Mouse (Mus musculus) limb, embryonic 12.5 days (tissue): ENCODE measurements around the gene Nr2c2ap. TPM values are rescaled to one million over a fixed set of nuclear protein-coding genes. Genes with fewer than 3 reads are reported as not detected.
A peak's percentile ranks its signal among the peaks of the same experiment; 100 is the strongest.

Source experiments
- ATAC-seq: fragments of 200-750 bp; cut with Nextera tagmentation; 2 replicates; pipeline ENCODE4 v1.8.0; 2017; ENCODE audit warnings: low read depth, moderate TSS enrichment; ENCODE audit not compliant: insufficient number of reproducible peaks, insufficient read depth, low FRiP score, low TSS enrichment
- H3K27ac ChIP-seq: fragments of 300-500 bp; sonication (generic); 2 replicates; pipeline ENCODE4 v1.5.1; 2016; ENCODE audit warnings: mild to moderate bottlenecking, moderate library complexity
- H3K27me3 ChIP-seq: fragments of 300-500 bp; sonication (generic); 2 replicates; pipeline ENCODE4 v1.6.1; 2016; ENCODE audit warnings: mild to moderate bottlenecking, moderate library complexity
- H3K36me3 ChIP-seq: fragments of 300-500 bp; sonication (generic); 2 replicates; pipeline ENCODE4 v1.6.1; 2016; ENCODE audit warnings: mild to moderate bottlenecking, moderate library complexity
- H3K4me1 ChIP-seq: fragments of 300-500 bp; sonication (generic); replicated peaks from 2 replicates; pipeline ENCODE4 v1.6.1; 2016
- H3K4me2 ChIP-seq: fragments of 300-500 bp; sonication (generic); 2 replicates; pipeline ENCODE4 v1.6.1; 2016; ENCODE audit warnings: mild to moderate bottlenecking, moderate library complexity
- H3K4me3 ChIP-seq: fragments of 300-500 bp; sonication (generic); replicated peaks from 2 replicates; pipeline ENCODE4 v1.5.1; 2016; ENCODE audit warnings: mild to moderate bottlenecking
- H3K9ac ChIP-seq: fragments of 300-500 bp; sonication (generic); replicated peaks from 2 replicates; pipeline ENCODE4 v1.6.1; 2016; ENCODE audit warnings: mild to moderate bottlenecking, moderate library complexity
- H3K9me3 ChIP-seq: fragments of 300-500 bp; sonication (generic); 2 replicates; pipeline ENCODE4 v1.6.1; 2016; ENCODE audit warnings: mild to moderate bottlenecking, moderate library complexity
- WGBS: fragments of 180-500 bp; shearing (Covaris S2); methylation state at CpG from one replicate; pipeline ENCODE4 v1.1.7; 2016; 5-methylcytosine and 5-hydroxymethylcytosine counted together
- polyA plus RNA-seq: library from polyadenylated mRNA; unstranded; fragments of >200 nt; fragmentation: Nextera tagmentation; extraction: Ambion mirVana; gene quantifications from 2 replicates; pipeline ENCODE4 v1.2.1, GENCODE M21; 2016

Nr2c2ap gene
- polyA plus RNA-seq, 1 experiment from 2014 or later: 21.4 TPM

DNA sequence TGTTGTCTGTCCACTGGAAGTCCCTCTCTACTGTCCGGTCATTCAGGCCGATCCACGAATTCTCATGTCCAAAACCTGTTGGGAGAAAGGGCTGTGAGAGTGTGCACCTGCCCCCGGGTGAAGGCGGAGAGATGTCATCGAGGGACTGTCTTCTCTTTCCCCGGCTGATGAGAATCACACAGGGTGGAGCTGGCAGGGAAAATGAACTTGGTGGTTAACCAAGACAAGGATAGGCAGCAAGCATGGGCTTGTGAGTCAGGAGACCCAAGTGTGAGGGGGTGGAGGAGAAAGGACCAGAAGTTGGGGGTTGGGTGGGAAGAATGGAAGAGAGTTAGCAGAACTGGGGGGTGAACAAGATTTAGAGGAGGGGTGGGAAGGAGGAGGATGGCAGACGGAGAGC lies 30.9 kb upstream of the Nr2c2ap start:
- peaks cover 5% of the 10 kb centered on the region; the same call in 1 of the 2 replicates for H3K9me3 ChIP-seq
- ATAC-seq: no peak
- H3K9ac ChIP-seq: 0 out of 2 replicates have a peak overlapping the region, but pooled peaks have one; percentile 0
- no peak overlapping the region for H3K27ac ChIP-seq
- H3K4me1 ChIP-seq: no peaks in the 10 kb centered on the region
- H3K36me3 ChIP-seq: no peaks in the 10 kb centered on the region
- no peak overlapping the region for H3K4me2 ChIP-seq
- peaks cover 21% of the 10 kb centered on the region for H3K27me3 ChIP-seq
- no peak overlapping the region for H3K4me3 ChIP-seq
- WGBS: 84% methylated on average over 8 of the region's 8 CpGs

GRCm38 (mm10) chr8:70104506-70104905 lies 26.6 kb upstream of the Nr2c2ap start:
- no peak overlapping the region for H3K9ac ChIP-seq
- no peak overlapping the region for H3K4me3 ChIP-seq
- H3K4me2 ChIP-seq: no peak overlapping the region
- no peaks in the 10 kb centered on the region for H3K9me3 ChIP-seq
- ATAC-seq: no peak
- H3K36me3 ChIP-seq: no peaks in the 10 kb centered on the region
- H3K27ac ChIP-seq: no peak overlapping the region
- H3K4me1 ChIP-seq: no peaks in the 10 kb centered on the region
- H3K27me3 ChIP-seq: peaks cover 43% of the 10 kb centered on the region
- 20% methylated on average over 6 of the region's 6 CpGs for WGBS

DNA sequence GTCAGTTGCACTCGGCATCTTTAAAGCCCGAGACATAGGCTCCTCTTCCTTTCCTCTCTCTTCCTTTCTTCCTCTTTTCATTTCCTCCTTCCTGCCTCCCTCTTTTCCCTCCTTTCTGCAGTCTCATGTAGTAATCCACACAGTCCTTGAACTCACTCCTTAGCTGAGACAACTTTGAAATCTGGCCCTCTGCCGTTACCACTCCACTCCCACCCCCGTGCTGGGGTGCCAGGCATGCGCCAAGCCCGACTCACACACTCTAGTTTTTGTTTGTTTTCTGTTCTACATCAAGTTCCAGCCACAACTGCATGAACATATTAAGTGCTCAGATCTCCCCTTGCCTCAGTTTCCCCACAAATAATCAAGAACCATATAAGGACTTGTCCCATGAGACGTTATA lies 26.2 kb upstream of the Nr2c2ap start:
- Histone ChIP-seq H3K4me1 (no peaks in the 10 kb centered on the region), H3K27ac (no peak overlapping the region), H3K9me3 (no peaks in the 10 kb centered on the region), H3K36me3 (no peaks in the 10 kb centered on the region), H3K9ac (no peak overlapping the region), H3K4me2 (no peak overlapping the region), H3K27me3 (peaks cover 43% of the 10 kb centered on the region), H3K4me3 (no peak overlapping the region)
- no peak for ATAC-seq
- WGBS: 81% methylated on average over 7 of the region's 7 CpGs

DNA sequence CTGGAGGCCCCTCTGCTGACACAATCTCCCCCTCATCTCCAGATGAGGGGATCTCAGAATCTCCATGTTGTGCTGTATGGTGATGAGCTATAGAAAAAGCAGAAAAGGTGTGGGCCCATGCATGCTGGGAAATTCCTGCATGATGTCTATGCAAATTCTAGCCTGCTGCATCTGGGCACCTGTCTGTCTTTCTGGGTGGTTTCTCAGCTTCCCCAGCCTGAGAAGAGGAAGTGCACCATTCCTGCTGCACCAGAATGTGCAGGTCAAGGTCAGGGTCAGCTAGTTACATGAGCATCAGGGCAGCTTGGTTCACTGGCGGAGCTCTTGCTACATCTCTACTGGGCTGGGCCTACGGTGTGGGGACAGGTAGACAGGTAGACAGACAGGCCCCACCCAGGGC lies 20.7 kb upstream of the Nr2c2ap start:
- no peak for ATAC-seq
- WGBS: 82% methylated on average over 2 of the region's 2 CpGs

GRCm38 (mm10) chr8:70111192-70111795 lies 19.8 kb upstream of the Nr2c2ap start:
- Histone ChIP-seq H3K36me3 (no peaks in the 10 kb centered on the region), H3K4me1 (peaks cover 6% of the 10 kb centered on the region), H3K9ac (no peak overlapping the region), H3K27ac (no peak overlapping the region), H3K4me2 (peak overlapping the region; percentile 24), H3K9me3 (no peaks in the 10 kb centered on the region), H3K4me3 (0 out of 2 replicates have a peak overlapping the region, but pooled peaks have one; percentile 13), H3K27me3 (peaks cover 92% of the 10 kb centered on the region)
- ATAC-seq: no peak
- 47% methylated on average over 23 of the region's 23 CpGs for WGBS

More for the DNA sequence above, 20.7 kb upstream of the Nr2c2ap start:
- H3K4me3 ChIP-seq: no peak overlapping the region
- H3K4me1 ChIP-seq: peaks cover 6% of the 10 kb centered on the region
- peaks cover 89% of the 10 kb centered on the region for H3K27me3 ChIP-seq
- H3K27ac ChIP-seq: no peak overlapping the region
- H3K9ac ChIP-seq: no peak overlapping the region
- no peak overlapping the region for H3K4me2 ChIP-seq
- H3K36me3 ChIP-seq: no peaks in the 10 kb centered on the region
- H3K9me3 ChIP-seq: no peaks in the 10 kb centered on the region

DNA sequence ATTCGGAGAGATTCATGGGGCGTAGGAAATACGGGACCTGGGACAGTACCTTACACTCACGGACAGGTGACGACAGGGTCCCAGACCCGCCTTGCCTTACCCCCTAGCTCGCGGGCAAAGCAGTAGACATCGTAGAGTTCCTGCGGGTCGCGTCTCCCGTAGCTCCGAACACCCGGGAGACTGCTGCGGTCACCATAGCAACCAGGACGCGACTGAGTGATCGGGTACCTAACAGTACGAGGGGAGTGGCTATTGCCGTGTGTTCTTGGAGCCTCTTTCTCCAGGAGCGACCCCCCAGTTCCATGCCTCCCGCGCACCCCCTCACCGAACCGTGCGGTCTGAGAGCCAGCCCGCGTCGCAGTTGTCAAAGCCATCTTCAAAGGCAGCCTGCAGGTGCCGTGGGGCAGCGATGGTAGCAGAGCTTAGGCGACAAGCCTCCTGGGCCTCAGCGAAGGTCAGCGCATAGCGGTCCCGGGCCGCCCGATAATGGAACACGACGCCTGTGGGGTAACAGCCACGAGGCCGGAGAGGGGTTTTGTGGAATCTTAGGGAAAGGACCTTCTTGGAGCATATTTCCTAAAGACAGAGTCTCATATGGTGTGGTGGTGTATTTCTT lies 18.6 kb upstream of the Nr2c2ap start:
- H3K4me3 ChIP-seq: 0 out of 2 replicates have a peak overlapping the region, but pooled peaks have one; percentile 13
- H3K36me3 ChIP-seq: no peaks in the 10 kb centered on the region
- no peaks in the 10 kb centered on the region for H3K9me3 ChIP-seq
- H3K27me3 ChIP-seq: peaks cover 99% of the 10 kb centered on the region
- peaks cover 6% of the 10 kb centered on the region for H3K4me1 ChIP-seq
- H3K27ac ChIP-seq: no peak overlapping the region
- no peak for ATAC-seq
- no peak overlapping the region; the same call in 1 of the 2 replicates for H3K4me2 ChIP-seq
- no peak overlapping the region for H3K9ac ChIP-seq
- 8% methylated on average over 43 of the region's 43 CpGs for WGBS

- H3K4me3 ChIP-seq: no peak overlapping the region
- H3K9me3 ChIP-seq: no peaks in the 10 kb centered on the region
- H3K9ac ChIP-seq: no peak overlapping the region
- H3K36me3 ChIP-seq: no peaks in the 10 kb centered on the region
- ATAC-seq: no peak
- 23% methylated on average over 6 of the region's 6 CpGs for WGBS
- peaks cover 6% of the 10 kb centered on the region for H3K4me1 ChIP-seq
- peaks cover 100% of the 10 kb centered on the region for H3K27me3 ChIP-seq
- H3K4me2 ChIP-seq: no peak overlapping the region
- H3K27ac ChIP-seq: no peak overlapping the region
Measured at GRCm38 (mm10) chr8:70114488-70114887, 16.6 kb upstream of the Nr2c2ap start.

DNA sequence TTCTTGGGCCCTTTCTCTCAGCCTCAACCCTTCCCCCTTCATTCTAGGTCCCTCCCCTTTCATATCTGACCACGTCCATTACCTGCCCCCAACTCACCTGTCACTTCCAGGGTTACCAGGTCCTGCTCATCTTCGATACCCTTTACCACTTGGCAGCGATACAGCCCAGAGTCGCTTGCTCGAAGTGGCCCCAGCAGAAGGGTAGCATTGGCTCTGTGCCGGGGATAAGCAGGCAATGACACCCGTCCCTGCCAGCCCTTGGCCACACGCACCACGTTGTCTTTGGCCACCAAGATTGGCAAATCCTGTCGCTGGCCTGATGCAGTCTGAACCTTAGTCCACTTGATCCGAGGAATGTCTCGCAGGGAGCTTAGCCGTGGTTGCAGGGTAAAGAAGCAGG lies 16.2 kb upstream of the Nr2c2ap start:
- H3K27ac ChIP-seq: no peak overlapping the region
- no peak overlapping the region for H3K4me2 ChIP-seq
- H3K36me3 ChIP-seq: no peaks in the 10 kb centered on the region
- no peaks in the 10 kb centered on the region for H3K9me3 ChIP-seq
- no peak for ATAC-seq
- no peak overlapping the region for H3K4me3 ChIP-seq
- no peak overlapping the region for H3K9ac ChIP-seq
- peaks cover 100% of the 10 kb centered on the region for H3K27me3 ChIP-seq
- WGBS: 69% methylated on average over 13 of the region's 13 CpGs
- H3K4me1 ChIP-seq: peaks cover 6% of the 10 kb centered on the region

- no peak overlapping the region for H3K9ac ChIP-seq
- no peaks in the 10 kb centered on the region for H3K9me3 ChIP-seq
- no peak overlapping the region for H3K4me3 ChIP-seq
- peaks cover 8% of the 10 kb centered on the region for H3K4me1 ChIP-seq
- H3K27me3 ChIP-seq: peaks cover 96% of the 10 kb centered on the region
- H3K4me2 ChIP-seq: no peak overlapping the region
- no peak for ATAC-seq
- 7% methylated on average over 9 of the region's 9 CpGs for WGBS
- H3K36me3 ChIP-seq: no peaks in the 10 kb centered on the region
- H3K27ac ChIP-seq: no peak overlapping the region
Measured at GRCm38 (mm10) chr8:70117611-70118010, 13.5 kb upstream of the Nr2c2ap start.

DNA sequence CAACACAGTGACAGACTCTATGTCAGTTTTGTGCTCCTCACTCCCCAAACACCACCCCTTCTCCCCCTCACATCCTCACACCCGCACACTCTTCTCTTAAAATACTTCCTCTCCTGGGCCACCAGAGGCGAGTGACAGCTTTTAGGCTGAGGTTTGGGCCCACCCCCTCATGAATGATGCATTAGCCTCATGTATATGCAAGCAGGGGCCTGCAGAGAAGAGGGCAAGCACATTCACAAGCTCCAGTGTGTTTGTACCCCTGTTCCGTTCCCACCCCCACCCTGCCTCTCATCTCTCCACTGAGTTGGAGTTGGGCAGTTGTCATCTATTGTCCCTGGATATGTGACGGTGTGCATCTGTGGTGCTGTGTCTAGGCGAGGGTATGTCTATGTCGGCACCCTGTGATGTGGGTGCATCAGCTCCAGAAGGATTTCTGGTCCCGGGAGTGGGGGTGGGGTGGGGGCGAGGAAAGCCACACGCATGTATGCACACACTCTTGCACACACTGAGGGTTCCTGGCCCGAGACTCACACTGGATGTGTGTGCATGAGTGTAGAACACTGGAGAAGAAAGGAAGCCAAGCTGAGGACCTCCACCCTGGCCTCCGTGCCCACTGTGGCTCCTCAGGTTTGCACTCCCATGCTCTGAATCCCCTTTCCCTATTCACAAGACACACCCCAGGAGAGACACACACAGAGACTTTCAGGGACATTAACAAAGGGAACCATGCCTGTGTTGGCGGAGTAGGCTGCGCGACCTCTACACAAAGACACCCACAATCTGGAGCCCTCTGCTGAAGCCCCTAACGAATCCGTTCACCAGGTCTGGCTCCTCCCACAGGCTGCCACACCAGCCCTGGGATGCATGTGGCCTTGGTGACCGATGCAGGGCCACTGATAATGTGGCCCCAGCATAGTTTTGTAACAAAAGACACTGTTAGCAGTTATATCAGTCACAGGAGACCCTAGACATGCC lies 12.1 kb upstream of the Nr2c2ap start:
- WGBS: 10% methylated on average over 17 of the region's 17 CpGs
- Histone ChIP-seq H3K9ac (no peak overlapping the region), H3K4me1 (peaks cover 8% of the 10 kb centered on the region), H3K4me3 (no peak overlapping the region), H3K27ac (no peak overlapping the region), H3K9me3 (no peaks in the 10 kb centered on the region), H3K27me3 (peaks cover 93% of the 10 kb centered on the region), H3K36me3 (no peaks in the 10 kb centered on the region), H3K4me2 (no peak overlapping the region; the same call in 1 of the 2 replicates)
- ATAC-seq: no peak

DNA sequence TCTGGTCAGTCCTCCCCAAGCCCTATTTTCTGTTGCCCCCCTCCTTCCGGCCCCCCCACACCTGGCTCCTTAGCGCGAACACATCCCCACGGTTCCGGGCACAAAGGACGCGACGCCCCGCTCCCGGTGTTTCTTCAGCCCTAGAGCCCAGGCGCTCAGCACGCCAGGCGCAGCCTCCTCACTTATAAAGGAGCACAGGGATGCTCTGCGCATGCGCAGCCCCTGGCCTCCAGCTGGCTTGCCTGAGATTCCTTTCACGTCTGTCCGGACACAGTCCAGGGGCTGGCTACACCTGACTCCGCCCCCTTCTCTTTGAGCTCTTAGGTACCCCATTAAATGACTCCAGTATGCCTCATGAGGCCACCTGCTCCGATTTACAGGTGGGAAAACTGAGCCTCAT lies 10.5 kb upstream of the Nr2c2ap start, which contains the start of gene Ncan:
Gene Ncan (minus strand): TSS at position 207 of the 400 bp plus-strand sequence.
- Histone ChIP-seq H3K4me3 (peak within 1 kb of the TSS; percentile 29), H3K36me3 (no peaks in the 10 kb centered on the region), H3K4me1 (peaks cover 8% of the 10 kb centered on the region), H3K9ac (0 out of 2 replicates have a peak within 1 kb of the TSS, but pooled peaks have one; percentile 24), H3K27ac (no peak within 1 kb of the TSS), H3K9me3 (no peaks in the 10 kb centered on the region), H3K4me2 (peak within 1 kb of the TSS; percentile 62), H3K27me3 (peaks cover 81% of the 10 kb centered on the region)
- ATAC-seq: peak; percentile 45; the same call in 1 of the 2 replicates
- 1% methylated on average over 19 of the region's 19 CpGs for WGBS
